Mouse (Mus musculus): ENCODE data around the gene Ccdc181. TPM values are rescaled to one million over a fixed set of nuclear protein-coding genes. Genes with fewer than 3 reads are reported as not detected.

The Ccdc181 gene
- total and polyA plus RNA-seq, 3 experiments = 2.7 to 9.2 (median 8.6) TPM

DNA sequence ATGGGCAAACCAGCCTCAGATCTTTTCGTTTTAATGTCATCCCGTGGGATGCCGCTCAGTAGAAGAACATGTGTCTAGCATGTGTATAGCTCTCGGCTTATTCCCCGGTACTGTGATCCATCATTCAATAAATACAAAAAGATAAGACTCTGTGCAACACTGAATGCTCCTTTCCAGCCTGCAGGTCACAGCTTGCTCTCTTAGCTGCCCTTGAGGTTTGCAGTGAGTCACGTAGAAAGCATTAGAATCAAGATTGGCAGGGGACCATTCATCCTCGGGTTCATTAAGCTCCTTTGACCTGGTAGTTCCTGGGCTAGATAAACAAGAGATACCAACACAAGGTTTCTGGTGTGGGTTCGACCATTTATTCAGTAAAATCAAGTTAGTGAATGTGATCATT is 32.6 kb upstream of the Ccdc181 start:
- TF ChIP-seq EP300 (IDR thresholded peaks at IDR 0.05; ENCODE audit: insufficient read depth, low read depth, low read length) (no peak), CTCF (IDR thresholded peaks at IDR 0.05) (no peak), POLR2A (IDR thresholded peaks at IDR 0.05; ENCODE audit: insufficient read depth, low read depth, low read length) (no peak)
- intact Hi-C loops (cut with DNase I) = no loop called here
- no peak overlapping the region for H3K4me3 ChIP-seq

GRCm38 (mm10) chr1:164247442-164247841 is 27.9 kb upstream of the Ccdc181 start:
- no peaks in the 10 kb centered on the region for H3K27me3 ChIP-seq (ENCODE audit: control insufficient read depth, insufficient read depth, low read length)
- H3K79me2 ChIP-seq (replicated peaks; ENCODE audit: control insufficient read depth, insufficient read depth, low read length) = no peaks in the 10 kb centered on the region
- peaks cover 6% of the 10 kb centered on the region for H3K4me1 ChIP-seq (ENCODE audit: control insufficient read depth, insufficient read depth, low read length)
- no peak overlapping the region for H3K4me3 ChIP-seq
- no peaks in the 10 kb centered on the region for H3K36me3 ChIP-seq (ENCODE audit: control insufficient read depth, insufficient read depth, low read length)
- DNase-seq = no peak
- WGBS = 50% methylated on average over 8 of the region's 8 CpGs
- intact Hi-C loops (cut with DNase I) = no loop called here
- peak overlapping the region; percentile 22 for H3K9ac ChIP-seq (ENCODE audit: low read depth, low read length)
- TF ChIP-seq EP300 (IDR thresholded peaks at IDR 0.05; ENCODE audit: insufficient read depth, low read depth, low read length) (no peak), CTCF (IDR thresholded peaks at IDR 0.05) (no peak), POLR2A (IDR thresholded peaks at IDR 0.05; ENCODE audit: insufficient read depth, low read depth, low read length) (no peak)
- peak overlapping the region; percentile 91 for H3K27ac ChIP-seq

More for the DNA sequence above, 32.6 kb upstream of the Ccdc181 start:
- H3K27ac ChIP-seq = no peak overlapping the region
- H3K36me3 ChIP-seq (ENCODE audit: control insufficient read depth, insufficient read depth, low read length) = no peaks in the 10 kb centered on the region
- H3K27me3 ChIP-seq (ENCODE audit: control insufficient read depth, insufficient read depth, low read length) = no peaks in the 10 kb centered on the region
- peaks cover under 1% of the 10 kb centered on the region; the same call in 1 of the 2 replicates for H3K4me1 ChIP-seq (ENCODE audit: control insufficient read depth, insufficient read depth, low read length)
- WGBS = 54% methylated on average over 8 of the region's 8 CpGs
- no peaks in the 10 kb centered on the region for H3K79me2 ChIP-seq (replicated peaks; ENCODE audit: control insufficient read depth, insufficient read depth, low read length)
- DNase-seq = no peak
- no peak overlapping the region for H3K9ac ChIP-seq (ENCODE audit: low read depth, low read length)

GRCm38 (mm10) chr1:164247971-164248370 is 27.4 kb upstream of the Ccdc181 start:
- peaks cover 6% of the 10 kb centered on the region for H3K4me1 ChIP-seq (ENCODE audit: control insufficient read depth, insufficient read depth, low read length)
- intact Hi-C loops (cut with DNase I) = no loop called here
- DNase-seq = peak; percentile 33 to 41
- peak overlapping the region; percentile 91 for H3K27ac ChIP-seq
- no peaks in the 10 kb centered on the region for H3K79me2 ChIP-seq (replicated peaks; ENCODE audit: control insufficient read depth, insufficient read depth, low read length)
- H3K9ac ChIP-seq (ENCODE audit: low read depth, low read length) = peak overlapping the region; percentile 22
- peak overlapping the region; percentile 66 for H3K4me3 ChIP-seq
- WGBS = 11% methylated on average over 10 of the region's 10 CpGs
- H3K27me3 ChIP-seq (ENCODE audit: control insufficient read depth, insufficient read depth, low read length) = no peaks in the 10 kb centered on the region
- TF ChIP-seq EP300 (IDR thresholded peaks at IDR 0.05; ENCODE audit: insufficient read depth, low read depth, low read length) = no peak
- H3K36me3 ChIP-seq (ENCODE audit: control insufficient read depth, insufficient read depth, low read length) = no peaks in the 10 kb centered on the region

DNA sequence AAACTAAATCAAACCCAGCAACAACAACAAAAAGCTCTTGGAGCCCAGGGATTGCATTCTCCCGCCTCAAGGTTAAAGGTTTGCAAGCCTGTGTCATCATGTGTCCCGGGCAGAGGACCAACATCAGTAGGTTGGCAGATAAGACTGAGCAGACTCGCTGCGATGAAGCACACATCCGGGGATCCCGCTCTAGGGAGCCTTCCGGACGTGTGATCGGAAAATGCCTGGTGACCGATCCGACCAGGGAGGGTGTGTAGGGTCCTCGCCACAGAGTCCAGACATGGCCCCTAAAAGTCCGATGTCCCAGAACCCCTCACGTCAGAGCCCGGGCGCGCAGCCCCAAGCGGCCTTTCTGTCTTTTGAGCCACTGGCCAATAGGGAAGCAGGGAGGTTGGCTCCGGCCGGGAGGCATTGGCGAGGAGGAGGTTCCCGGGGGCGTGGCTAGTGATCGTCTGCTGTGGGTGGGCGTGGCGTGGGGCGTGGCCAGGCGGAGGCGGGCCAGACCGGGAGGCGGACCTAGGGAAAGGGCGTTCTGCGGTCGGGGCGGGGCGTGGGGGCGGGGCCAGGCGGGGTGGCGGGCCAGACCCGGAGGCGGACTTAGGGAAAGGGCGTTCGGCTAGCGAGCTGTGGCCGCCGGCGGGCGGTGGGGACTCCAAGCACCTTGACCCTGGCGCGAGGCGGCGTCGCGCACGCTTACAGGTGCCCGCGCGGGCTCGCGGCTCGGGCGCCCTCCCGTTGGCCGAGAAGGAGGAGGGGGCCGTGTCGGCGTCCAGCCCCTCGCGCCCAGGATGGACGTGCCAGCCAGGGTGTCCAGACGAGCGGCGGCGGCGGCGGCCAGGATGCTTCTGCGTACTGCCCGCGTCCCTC is 26.7 kb upstream of the Ccdc181 start, which contains the start of gene Slc19a2:
Gene Slc19a2, plus strand, starts transcription at position 582 of the 867 bp plus-strand sequence.
- peak; percentile 73; the same call in 1 of the 2 replicates for TF ChIP-seq EP300 (IDR thresholded peaks at IDR 0.05; ENCODE audit: insufficient read depth, low read depth, low read length)
- TF ChIP-seq POLR2A (IDR thresholded peaks at IDR 0.05; ENCODE audit: insufficient read depth, low read depth, low read length) = peak; percentile 91
- TF ChIP-seq CTCF (IDR thresholded peaks at IDR 0.05) = 0 out of 2 replicates have a peak, but pooled peaks have one; percentile 10
- WGBS = under 1% methylated on average over 73 of the region's 79 CpGs
- peak; percentile 98 for DNase-seq
- Histone ChIP-seq H3K4me1 (ENCODE audit: control insufficient read depth, insufficient read depth, low read length) (peaks cover 6% of the 10 kb centered on the region), H3K4me3 (peak within 1 kb of the TSS; percentile 90), H3K36me3 (ENCODE audit: control insufficient read depth, insufficient read depth, low read length) (no peaks in the 10 kb centered on the region), H3K27ac (peak within 1 kb of the TSS; percentile 91), H3K27me3 (ENCODE audit: control insufficient read depth, insufficient read depth, low read length) (no peaks in the 10 kb centered on the region), H3K9ac (ENCODE audit: low read depth, low read length) (peak within 1 kb of the TSS; percentile 86), H3K79me2 (replicated peaks; ENCODE audit: control insufficient read depth, insufficient read depth, low read length) (no peaks in the 10 kb centered on the region)
- intact Hi-C loops (cut with DNase I) = loop anchor here (1.0 kb wide), 2 partner anchors 27 to 59 kb away; partner anchors contain the start of genes Blzf1 and Ccdc181

DNA sequence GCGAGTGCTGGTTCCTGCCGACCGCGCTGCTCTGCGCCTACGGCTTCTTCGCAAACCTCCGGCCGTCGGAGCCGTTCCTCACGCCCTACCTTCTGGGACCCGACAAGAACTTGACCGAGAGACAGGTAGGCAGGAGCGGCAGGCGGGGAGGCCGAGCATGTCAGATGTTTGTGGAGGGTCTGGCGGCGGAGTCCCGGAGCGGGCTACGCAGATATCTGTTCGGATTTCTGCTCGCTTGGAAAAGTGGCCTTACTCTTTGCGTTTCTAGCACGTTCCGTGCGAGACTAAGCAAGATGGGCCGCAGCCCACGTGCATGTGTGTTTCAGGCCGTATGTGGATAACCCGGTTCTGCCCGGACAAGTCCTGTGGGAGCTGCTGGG is 26.1 kb upstream of the Ccdc181 start:
- intact Hi-C loops (cut with DNase I) = loop anchor here (1.0 kb wide), 2 partner anchors 26 to 58 kb away; partner anchors contain the start of genes Blzf1 and Ccdc181
- under 1% methylated on average over 33 of the region's 33 CpGs for WGBS
- peaks cover 6% of the 10 kb centered on the region for H3K4me1 ChIP-seq (ENCODE audit: control insufficient read depth, insufficient read depth, low read length)

More for the DNA sequence above, 26.1 kb upstream of the Ccdc181 start:
- no peak for DNase-seq
- Histone ChIP-seq H3K27me3 (ENCODE audit: control insufficient read depth, insufficient read depth, low read length) (no peaks in the 10 kb centered on the region), H3K4me3 (peak overlapping the region; percentile 90), H3K79me2 (replicated peaks; ENCODE audit: control insufficient read depth, insufficient read depth, low read length) (no peaks in the 10 kb centered on the region), H3K36me3 (ENCODE audit: control insufficient read depth, insufficient read depth, low read length) (no peaks in the 10 kb centered on the region), H3K27ac (peak overlapping the region; percentile 81), H3K9ac (ENCODE audit: low read depth, low read length) (peak overlapping the region; percentile 86)
- TF ChIP-seq POLR2A (IDR thresholded peaks at IDR 0.05; ENCODE audit: insufficient read depth, low read depth, low read length) (no peak), CTCF (IDR thresholded peaks at IDR 0.05) (no peak), EP300 (IDR thresholded peaks at IDR 0.05; ENCODE audit: insufficient read depth, low read depth, low read length) (no peak)

Data from heart, adult 2 months (tissue).